Mouse (Mus musculus): ENCODE data around the gene 4931406P16Rik.
"Not testable (repeated sequence)": the region's sequence is repeated elsewhere in the genome, so short reads cannot be mapped to it uniquely, and the experiment has no call there.

The 4931406P16Rik gene

GRCm38 (mm10) chr7:34214644-34215043, 98.7 kb downstream of the 4931406P16Rik start:
- no peak for DNase-seq (ENCODE audit: low spot score in 2 of 2)

- no peak for DNase-seq (ENCODE audit: low spot score in 2 of 2)
Observed at GRCm38 (mm10) chr7:34213281-34213680, 100.1 kb downstream of the 4931406P16Rik start.

- DNase-seq (ENCODE audit: low spot score in 2 of 2): no peak
Observed at GRCm38 (mm10) chr7:34208027-34208745, 105.2 kb downstream of the 4931406P16Rik start.

- no peak for DNase-seq (ENCODE audit: low spot score in 2 of 2)
Observed at GRCm38 (mm10) chr7:34206331-34206730, 107.0 kb downstream of the 4931406P16Rik start.

GRCm38 (mm10) chr7:34202147-34202546, 111.2 kb downstream of the 4931406P16Rik start:
- not testable (repeated sequence) for DNase-seq (ENCODE audit: low spot score in 2 of 2)

GRCm38 (mm10) chr7:34200829-34201228, 112.5 kb downstream of the 4931406P16Rik start:
- no peak for DNase-seq (ENCODE audit: low spot score in 2 of 2)

- peak; percentile 11 to 59 for DNase-seq (ENCODE audit: low spot score in 2 of 2)
Observed at GRCm38 (mm10) chr7:34198346-34198745, 115.0 kb downstream of the 4931406P16Rik start.

- peak; percentile 87 to 90 for DNase-seq (ENCODE audit: low spot score in 2 of 2)
Observed at GRCm38 (mm10) chr7:34196132-34197128, 116.9 kb downstream of the 4931406P16Rik start, which contains the start of gene Pdcd2l. Gene Pdcd2l, minus strand, starts transcription at chr7:34196661.

- no peak for DNase-seq (ENCODE audit: low spot score in 2 of 2)
Observed at GRCm38 (mm10) chr7:34195632-34196031, 117.7 kb downstream of the 4931406P16Rik start.

- no peak for DNase-seq (ENCODE audit: low spot score in 2 of 2)
Observed at GRCm38 (mm10) chr7:34192825-34193224, 120.5 kb downstream of the 4931406P16Rik start.

- no peak for DNase-seq (ENCODE audit: low spot score in 2 of 2)
Observed at GRCm38 (mm10) chr7:34189376-34189989, 123.9 kb downstream of the 4931406P16Rik start.

All from thymus, postnatal 10 days (tissue).